Mouse (Mus musculus) lung, postnatal 4 days (tissue): ENCODE measurements around the gene Lcmt1.

Source experiments
- DNase-seq, 2 experiments: peaks; one replicate each; pipeline ENCODE4 v3.0.0; 2021

Lcmt1 gene

GRCm38 (mm10) chr7:123401121-123401520, 31.5 kb downstream of the Lcmt1 start:
- DNase-seq: no peak

DNA sequence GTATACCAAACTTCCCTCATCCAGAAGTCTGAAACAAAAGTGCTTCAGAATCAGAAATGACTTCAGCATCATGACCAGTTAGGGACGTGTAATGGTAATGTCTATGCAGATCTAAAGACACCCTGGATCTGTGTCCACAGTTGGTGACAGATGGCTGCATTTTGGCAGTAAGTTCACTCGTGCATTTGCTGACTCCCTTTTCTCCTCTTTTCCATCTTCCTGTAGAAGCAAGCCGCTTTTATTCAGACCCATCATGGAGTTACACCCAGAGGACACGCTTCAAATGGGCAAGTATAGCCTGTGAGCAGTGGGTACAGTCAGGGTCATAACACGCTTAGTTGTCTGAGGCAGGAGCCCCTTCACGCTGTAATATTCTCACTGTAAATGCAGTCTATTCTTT, 34.6 kb downstream of the Lcmt1 start:
- no peak for DNase-seq

DNA sequence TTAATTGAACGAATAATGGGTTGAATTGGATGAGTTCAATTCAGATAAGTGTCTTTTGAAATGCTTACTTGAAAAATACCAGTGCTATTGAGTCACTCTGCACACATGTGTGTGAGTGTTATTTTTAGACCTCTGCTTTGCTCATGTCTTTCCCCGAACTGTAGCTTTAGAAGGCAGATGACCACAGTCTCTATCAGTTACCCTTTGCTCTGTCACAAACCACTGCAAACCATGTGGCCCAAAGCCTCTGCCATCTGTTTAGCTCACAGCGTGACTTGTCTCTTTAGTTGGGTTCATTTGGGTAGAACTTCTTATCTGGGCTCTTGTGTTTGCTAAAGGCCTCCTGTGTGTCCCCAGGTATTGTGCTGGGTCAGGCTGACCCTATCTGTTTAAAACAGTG, 36.0 kb downstream of the Lcmt1 start:
- no peak for DNase-seq

GRCm38 (mm10) chr7:123406988-123407387, 37.4 kb downstream of the Lcmt1 start:
- no peak for DNase-seq

- no peak for DNase-seq
Measured at GRCm38 (mm10) chr7:123410502-123410901, 40.9 kb downstream of the Lcmt1 start.

DNA sequence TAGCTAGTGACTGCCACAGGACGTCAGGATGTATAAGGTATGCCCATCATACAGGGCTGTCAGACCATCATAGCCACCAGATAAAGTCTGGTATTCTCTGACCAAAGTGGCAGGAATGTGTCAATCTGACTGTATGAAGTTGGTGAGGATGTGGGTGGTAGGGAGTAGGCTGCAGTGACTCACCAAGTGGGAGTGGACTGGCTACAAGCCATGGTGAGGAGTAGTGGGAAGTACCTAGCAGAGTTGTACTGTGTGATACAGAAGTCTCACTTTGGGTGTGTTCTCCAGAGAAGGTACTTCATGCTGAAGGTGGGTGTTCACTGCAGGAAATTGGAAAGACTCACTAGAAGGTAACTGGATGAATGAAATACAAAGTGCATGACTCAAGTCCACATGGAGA, 41.5 kb downstream of the Lcmt1 start:
- DNase-seq: peak in 1 of 2 experiments; percentile 22

DNA sequence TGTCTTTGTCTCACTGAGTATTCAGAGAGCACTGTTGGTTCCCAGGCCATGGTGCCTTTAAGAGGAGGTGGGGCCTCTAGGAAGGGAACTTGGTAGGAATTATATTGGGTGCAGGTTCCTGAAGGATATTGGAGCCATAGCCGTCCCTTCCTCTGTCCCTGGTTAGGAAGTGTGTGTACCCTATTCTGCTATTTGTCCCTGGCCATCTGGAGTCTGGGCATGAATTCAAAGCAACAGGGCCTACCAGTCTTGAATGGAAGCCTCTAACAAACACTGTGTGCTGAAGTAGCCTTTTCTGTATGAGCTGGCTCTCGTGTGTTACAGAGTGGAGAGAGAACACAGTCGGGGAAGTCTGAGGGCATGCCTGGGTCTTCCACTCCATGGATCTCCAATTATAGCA, 42.6 kb downstream of the Lcmt1 start:
- no peak for DNase-seq

DNA sequence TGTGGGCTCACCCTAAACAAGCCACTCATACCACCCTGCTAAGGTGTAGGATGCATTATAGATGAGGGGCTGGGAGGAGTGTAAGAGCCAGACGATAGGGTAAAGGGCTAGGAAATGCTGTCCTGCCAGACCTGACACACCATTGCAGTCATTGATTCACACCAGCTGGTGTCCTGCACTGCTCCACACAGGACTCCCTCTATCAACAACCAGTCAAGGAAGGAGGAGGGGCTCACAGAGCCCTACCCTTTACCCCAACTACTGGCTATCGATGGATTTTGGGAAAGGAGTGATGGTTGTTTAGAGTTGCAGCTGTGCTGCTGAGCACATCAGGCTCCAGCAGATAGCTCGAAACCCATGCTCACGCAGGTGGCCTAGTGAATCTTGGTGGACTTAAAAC, 47.2 kb downstream of the Lcmt1 start:
- DNase-seq: no peak

GRCm38 (mm10) chr7:123417661-123418060, 48.1 kb downstream of the Lcmt1 start:
- no peak for DNase-seq

GRCm38 (mm10) chr7:123419984-123420383, 50.4 kb downstream of the Lcmt1 start:
- no peak for DNase-seq

GRCm38 (mm10) chr7:123421958-123422357, 52.4 kb downstream of the Lcmt1 start:
- no peak for DNase-seq

- DNase-seq: no peak
Measured at GRCm38 (mm10) chr7:123424281-123424680, 54.7 kb downstream of the Lcmt1 start.

GRCm38 (mm10) chr7:123425134-123425757, 55.7 kb downstream of the Lcmt1 start:
- no peak for DNase-seq

DNA sequence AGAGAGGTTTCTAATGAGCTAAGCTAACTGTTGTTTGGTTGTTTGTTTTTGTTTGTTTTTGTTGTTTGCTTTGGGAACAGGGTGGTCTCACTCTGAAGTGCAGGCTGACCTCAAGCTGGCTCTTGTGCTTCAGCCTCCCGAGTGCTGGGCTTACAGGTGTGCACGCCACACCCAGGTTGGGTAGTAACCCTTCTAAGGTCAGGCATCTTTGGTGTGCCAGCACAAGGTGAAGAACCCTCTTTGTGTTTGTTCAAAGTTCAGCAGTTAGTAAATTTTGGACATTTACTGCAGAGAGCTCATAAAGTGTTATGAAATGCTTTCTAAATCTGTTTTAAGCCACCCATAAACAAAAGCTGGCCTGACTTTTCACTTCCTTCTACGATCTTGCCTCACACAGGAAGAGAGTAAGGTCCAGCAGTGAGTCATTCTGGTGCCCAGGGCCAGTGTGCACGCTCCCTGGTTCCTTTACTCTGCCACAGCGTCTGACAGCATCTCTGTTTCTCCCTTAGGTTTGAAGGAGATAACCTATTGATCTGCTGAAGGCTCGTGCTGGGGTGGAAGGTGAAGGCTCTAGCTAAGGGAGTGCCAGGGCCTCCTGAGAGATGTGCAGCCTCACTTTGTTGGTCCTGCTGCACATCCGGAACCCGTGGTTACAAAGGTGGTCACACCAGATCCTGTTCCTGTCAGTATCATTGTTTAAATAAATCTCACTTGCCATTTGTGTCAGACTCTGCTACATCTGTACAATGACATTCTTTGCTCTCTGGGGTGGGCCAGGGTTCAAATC, 60.2 kb downstream of the Lcmt1 start:
- peak; percentile 15 to 28 for DNase-seq

GRCm38 (mm10) chr7:123430411-123430705, 60.8 kb downstream of the Lcmt1 start:
- no peak for DNase-seq

DNA sequence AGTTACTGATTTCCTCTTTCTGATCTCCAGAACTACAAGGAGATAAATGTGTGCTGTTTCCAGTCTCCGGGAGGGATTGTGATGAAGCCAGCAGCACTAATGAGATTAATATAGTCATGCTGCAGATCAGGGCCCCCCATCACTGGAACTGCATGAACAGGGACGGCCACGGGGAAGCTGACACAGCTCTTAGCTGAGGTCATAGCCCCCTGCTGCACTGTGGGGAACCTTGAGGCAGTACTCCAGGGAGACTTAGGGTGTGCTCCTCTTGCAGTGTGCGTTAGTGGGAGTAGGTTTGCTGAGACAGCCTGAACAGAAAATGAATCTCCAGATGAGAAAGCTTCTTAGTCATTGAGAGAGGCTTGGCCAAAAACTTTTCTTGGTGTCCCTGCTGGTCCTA, 61.6 kb downstream of the Lcmt1 start:
- DNase-seq: no peak

DNA sequence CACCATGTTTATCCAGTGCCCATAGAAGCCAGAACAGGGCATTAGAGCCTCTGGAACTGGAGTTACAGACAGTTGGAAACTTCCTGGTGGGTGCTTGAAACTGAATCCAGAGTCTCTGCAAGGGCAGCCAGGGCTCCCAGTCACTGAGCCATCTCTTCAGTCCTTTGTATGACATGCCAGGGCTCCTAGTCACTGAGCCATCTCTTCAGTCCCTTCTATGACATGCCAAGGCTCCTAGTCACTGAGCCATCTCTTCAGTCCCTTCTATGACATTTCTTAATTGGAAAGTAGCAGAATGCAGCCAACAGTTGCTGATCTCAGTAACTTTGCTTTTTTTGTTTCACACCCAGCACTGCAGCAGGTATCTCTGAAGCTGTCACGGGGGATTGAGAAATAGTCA, 72.5 kb downstream of the Lcmt1 start:
- DNase-seq: no peak

GRCm38 (mm10) chr7:123448794-123449193, 79.2 kb downstream of the Lcmt1 start:
- no peak for DNase-seq

GRCm38 (mm10) chr7:123449676-123450075, 80.1 kb downstream of the Lcmt1 start:
- no peak for DNase-seq

- no peak for DNase-seq
Measured at GRCm38 (mm10) chr7:123450515-123450914, 80.9 kb downstream of the Lcmt1 start.

GRCm38 (mm10) chr7:123452551-123452950, 83.0 kb downstream of the Lcmt1 start:
- no peak for DNase-seq

DNA sequence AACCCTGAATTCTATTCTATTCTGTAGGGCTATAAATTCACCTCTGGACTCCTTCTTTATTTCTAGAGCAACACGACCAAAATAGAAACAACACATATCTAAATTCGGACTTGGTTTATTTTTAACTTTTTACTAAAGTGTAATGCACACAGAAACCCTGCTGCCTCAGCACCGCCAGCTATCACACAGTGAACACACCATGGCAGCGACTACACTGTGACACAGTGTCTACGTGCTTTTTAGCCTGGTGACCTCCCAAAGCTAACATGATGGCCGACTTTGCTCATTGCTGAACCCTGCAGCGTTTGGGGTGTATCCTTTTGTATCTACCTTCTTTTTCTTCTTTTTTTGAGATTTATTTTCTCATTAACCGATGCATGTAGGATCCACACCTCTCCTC, 83.5 kb downstream of the Lcmt1 start:
- no peak for DNase-seq

- no peak for DNase-seq
Measured at GRCm38 (mm10) chr7:123455088-123455487, 85.5 kb downstream of the Lcmt1 start.

DNA sequence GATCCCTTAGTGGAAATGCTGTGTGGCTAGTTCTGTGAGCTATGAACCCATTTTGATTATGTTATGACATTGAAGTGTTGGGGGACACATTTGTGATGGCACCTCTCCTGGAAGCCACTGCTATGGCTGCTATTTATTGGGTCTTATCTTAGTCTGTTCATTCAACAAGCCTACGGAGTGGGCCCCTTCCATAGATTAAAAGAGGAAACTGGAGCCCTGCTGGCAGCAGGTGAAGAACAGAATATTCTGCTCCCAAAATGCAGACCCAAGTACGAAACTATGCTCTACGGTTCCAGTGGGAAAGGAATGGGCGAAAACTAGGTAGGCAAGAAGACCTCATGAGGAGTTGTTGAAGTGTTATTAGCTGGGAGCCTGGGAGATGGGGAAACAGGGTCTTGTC, 88.7 kb downstream of the Lcmt1 start:
- DNase-seq: no peak

DNA sequence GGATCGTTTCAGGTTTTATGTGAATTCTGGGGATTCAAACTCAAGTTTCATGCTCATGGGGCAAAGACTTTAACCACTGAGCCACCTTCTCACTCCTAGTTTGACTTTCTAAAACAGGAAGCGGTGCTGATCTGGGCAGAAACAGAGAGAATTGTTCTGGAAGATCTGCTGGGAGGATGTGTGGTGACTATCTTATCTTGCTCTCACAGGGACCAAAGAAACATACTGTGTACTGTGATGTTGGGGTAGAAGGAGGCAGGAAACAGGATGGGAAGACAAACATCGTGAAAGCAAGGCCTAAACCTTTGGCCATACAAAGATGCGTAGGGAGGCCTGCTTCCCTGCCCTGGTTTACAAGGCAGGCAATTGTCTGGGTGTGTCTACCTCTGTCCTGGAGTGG, 89.7 kb downstream of the Lcmt1 start:
- DNase-seq: no peak
